In genomic region chrX:166383606-166384005, GRCm38 (mm10) we compare ENCODE assay signal across 27 mouse cellular contexts. TPM values are rescaled to one million over a fixed set of nuclear protein-coding genes. Genes with fewer than 3 reads are reported as not detected.
A peak's percentile ranks its signal among the peaks of the same experiment; 100 is the strongest.
DNase-seq lines count a peak whose midpoint lies in the region; ATAC-seq and TF ChIP-seq lines count a peak whose summit lies in the region.
"Had no signal": no experiment of that assay in that cellular context is flagged by ENCODE, and none has a peak within 500 bp of the region (broad histone marks: within the 10 kb centered on the region; RNA-seq: fewer than 3 reads in every experiment).

No protein-coding gene starts in this region.

- 0 out of 2 replicates have a peak overlapping the region, but pooled peaks have one; percentile 28 for H3K27ac ChIP-seq in layer of hippocampus, adult 2 months
- no peak overlapping the region for H3K27ac ChIP-seq in hindbrain, embryonic 16.5 days (ENCODE audit: low read depth, low read length)
- H3K27ac ChIP-seq: embryonic facial prominence, embryonic 12.5 days; embryonic facial prominence, embryonic 15.5 days; heart, embryonic 15.5 days; hindbrain, embryonic 10.5 days; hindbrain, embryonic 14.5 days had no signal

- no peak overlapping the region for H3K4me3 ChIP-seq in layer of hippocampus, adult 2 months
- no peak overlapping the region for H3K4me3 ChIP-seq in hindbrain, embryonic 16.5 days (ENCODE audit: low read length)
- H3K4me3 ChIP-seq: embryonic facial prominence, embryonic 12.5 days; embryonic facial prominence, embryonic 15.5 days; heart, embryonic 12.5 days; heart, embryonic 15.5 days; hindbrain, embryonic 10.5 days had no signal

- no peak overlapping the region for H3K4me2 ChIP-seq in hindbrain, embryonic 16.5 days (ENCODE audit: low read length)
- H3K4me2 ChIP-seq: embryonic facial prominence, embryonic 12.5 days; embryonic facial prominence, embryonic 15.5 days; heart, embryonic 12.5 days; heart, embryonic 15.5 days; hindbrain, embryonic 14.5 days had no signal

- H3K9me3 ChIP-seq in hindbrain, embryonic 16.5 days (ENCODE audit: control insufficient read depth, low read length) = no peaks in the 10 kb centered on the region
- H3K9me3 ChIP-seq: embryonic facial prominence, embryonic 12.5 days; embryonic facial prominence, embryonic 15.5 days; G1E; heart, embryonic 12.5 days; heart, embryonic 15.5 days; hindbrain, embryonic 10.5 days had no signal

- no peak for TF ChIP-seq CTCF in layer of hippocampus, adult 2 months (conservative IDR thresholded peaks at IDR 0.05)

- H3K36me3 ChIP-seq in hindbrain, embryonic 16.5 days (ENCODE audit: control insufficient read depth, insufficient read depth, low read length) = peaks cover 2% of the 10 kb centered on the region; the same call in 1 of the 2 replicates
- H3K36me3 ChIP-seq: embryonic facial prominence, embryonic 12.5 days; embryonic facial prominence, embryonic 15.5 days; G1E; heart, embryonic 12.5 days; heart, embryonic 15.5 days had no signal

- ATAC-seq in frontal cortex, adult (ENCODE audit: low TSS enrichment) = no peak
- ATAC-seq in hindbrain, embryonic 16.5 days = no peak
- ATAC-seq: forebrain, embryonic 14.5 days; forebrain, postnatal 0 days; intestine, postnatal 0 days had no signal

- no peaks in the 10 kb centered on the region; the same call in 1 of the 2 replicates for H3K27me3 ChIP-seq in hindbrain, embryonic 16.5 days (replicated peaks; ENCODE audit: control insufficient read depth, insufficient read depth, low read length)
- H3K27me3 ChIP-seq: CH12.LX; heart, embryonic 15.5 days had no signal

- peak; percentile 27 for DNase-seq in adrenal gland, adult 2 months
- DNase-seq in adrenal gland, adult 18-20 months (ENCODE audit: low spot score in 2 of 2) = no peak
- no peak for DNase-seq in layer of hippocampus, adult 2 months (ENCODE audit: low spot score in 2 of 2)
- DNase-seq in layer of hippocampus, adult 11-12 months (ENCODE audit: low spot score) = no peak
- DNase-seq in adrenal gland, adult 8-10 months = peak; percentile 35
- peak; percentile 10 for DNase-seq in adrenal gland, postnatal 14 days
- DNase-seq: B cell, adult 2 months; cerebellum, adult 18-20 months; cerebellum, adult 9-10 months; forebrain, postnatal 0 days; gastrocnemius, postnatal 25 days; heart, adult 18-20 months; heart, postnatal 10 days; heart, postnatal 36 days; kidney, adult 9 months had no signal

- no peak overlapping the region for H3K9ac ChIP-seq in hindbrain, embryonic 16.5 days (ENCODE audit: low read depth, low read length)
- H3K9ac ChIP-seq: embryonic facial prominence, embryonic 12.5 days; embryonic facial prominence, embryonic 15.5 days; forebrain, postnatal 0 days; heart, embryonic 12.5 days; heart, embryonic 15.5 days; hindbrain, embryonic 14.5 days had no signal

- WGBS in hindbrain, embryonic 16.5 days = 83% methylated on average over 2 of the region's 2 CpGs

- H3K4me1 ChIP-seq in hindbrain, embryonic 16.5 days (ENCODE audit: control insufficient read depth, insufficient read depth, low read depth, low read length) = no peaks in the 10 kb centered on the region
- H3K4me1 ChIP-seq: embryonic facial prominence, embryonic 12.5 days; embryonic facial prominence, embryonic 15.5 days; heart, embryonic 12.5 days; heart, embryonic 15.5 days; hindbrain, embryonic 10.5 days had no signal

RNA-seq across cellular contexts. Expression of gene Trappc2, which starts 56.8 kb away (rescaled TPM):
- 10 to 100 TPM; 14.8 to 26.1 TPM for total RNA-seq in adrenal gland, adult 2 months (2021)
- 0.64 and 0.93 TPM in 2 replicates for polyA plus RNA-seq in adrenal gland, adult 2 months (2012; rRNA removed)
- 10 to 100 TPM; 19.8 to 24.8 TPM for total RNA-seq in adrenal gland, adult 18-20 months (2021)
- 10 to 100 TPM; 49.0 to 59.3 TPM for total RNA-seq in layer of hippocampus, adult 2 months (2021)
- total RNA-seq in adrenal gland, adult 8-10 months (2022) = 10 to 100 TPM; 15.3 to 28.8 (median 21.8) TPM
- 18.9 and 19.0 TPM in 2 replicates for total RNA-seq in adrenal gland, postnatal 14 days (2021)
- 87.1 and 100 TPM in 2 replicates for polyA plus RNA-seq in hindbrain, embryonic 16.5 days (2015; fragmentation: Nextera tagmentation; extraction: Ambion mirVana)

RNA-seq across cellular contexts. Expression of gene Ofd1, which starts 56.9 kb away (rescaled TPM):
- 1 to 10 TPM; 6.1 to 6.3 TPM for total RNA-seq in adrenal gland, adult 2 months (2021)
- polyA plus RNA-seq in adrenal gland, adult 2 months (2012; rRNA removed) = 0.37 and 0.59 TPM in 2 replicates
- 1 to 10 TPM; 4.1 to 5.1 TPM for total RNA-seq in adrenal gland, adult 18-20 months (2021)
- 1 to 10 TPM; 5.1 to 6.3 TPM for total RNA-seq in layer of hippocampus, adult 2 months (2021)
- 1 to 10 TPM; 6.6 to 9.7 (median 7.6) TPM for total RNA-seq in adrenal gland, adult 8-10 months (2022)
- total RNA-seq in adrenal gland, postnatal 14 days (2021) = 6.9 and 7.7 TPM in 2 replicates
- 5.6 and 6.0 TPM in 2 replicates for polyA plus RNA-seq in hindbrain, embryonic 16.5 days (2015; fragmentation: Nextera tagmentation; extraction: Ambion mirVana)

Comparison
In these comparisons a context has a peak if more than half of its experiments do, and no peak if none do; other contexts are left out.
1. DNase-seq: peak in adrenal gland, adult 2 months (single experiment), adrenal gland, adult 8-10 months (single experiment) and adrenal gland, postnatal 14 days (single experiment); none in adrenal gland, adult 18-20 months (0 of 2), layer of hippocampus, adult 2 months (0 of 2) and layer of hippocampus, adult 11-12 months (single experiment).